Mouse (Mus musculus) lung, adult 2 months (tissue): ENCODE results near the gene Ssmem1.

ENCODE experiments used
- CTCF ChIP-seq: fragments of 200-500 bp; IDR thresholded peaks from 2 replicates; pipeline ENCODE4 v1.5.1; 2011; ENCODE audit warnings: mild to moderate bottlenecking, low read length, control low read depth; ENCODE audit not compliant: insufficient read depth
- POLR2A ChIP-seq: fragments of 200-500 bp; IDR thresholded peaks from 2 replicates; pipeline ENCODE4 v1.6.1; 2011; ENCODE audit warnings: low read depth, mild to moderate bottlenecking, control low read depth, low read length, borderline replicate concordance; ENCODE audit errors: extremely low read depth

DNA sequence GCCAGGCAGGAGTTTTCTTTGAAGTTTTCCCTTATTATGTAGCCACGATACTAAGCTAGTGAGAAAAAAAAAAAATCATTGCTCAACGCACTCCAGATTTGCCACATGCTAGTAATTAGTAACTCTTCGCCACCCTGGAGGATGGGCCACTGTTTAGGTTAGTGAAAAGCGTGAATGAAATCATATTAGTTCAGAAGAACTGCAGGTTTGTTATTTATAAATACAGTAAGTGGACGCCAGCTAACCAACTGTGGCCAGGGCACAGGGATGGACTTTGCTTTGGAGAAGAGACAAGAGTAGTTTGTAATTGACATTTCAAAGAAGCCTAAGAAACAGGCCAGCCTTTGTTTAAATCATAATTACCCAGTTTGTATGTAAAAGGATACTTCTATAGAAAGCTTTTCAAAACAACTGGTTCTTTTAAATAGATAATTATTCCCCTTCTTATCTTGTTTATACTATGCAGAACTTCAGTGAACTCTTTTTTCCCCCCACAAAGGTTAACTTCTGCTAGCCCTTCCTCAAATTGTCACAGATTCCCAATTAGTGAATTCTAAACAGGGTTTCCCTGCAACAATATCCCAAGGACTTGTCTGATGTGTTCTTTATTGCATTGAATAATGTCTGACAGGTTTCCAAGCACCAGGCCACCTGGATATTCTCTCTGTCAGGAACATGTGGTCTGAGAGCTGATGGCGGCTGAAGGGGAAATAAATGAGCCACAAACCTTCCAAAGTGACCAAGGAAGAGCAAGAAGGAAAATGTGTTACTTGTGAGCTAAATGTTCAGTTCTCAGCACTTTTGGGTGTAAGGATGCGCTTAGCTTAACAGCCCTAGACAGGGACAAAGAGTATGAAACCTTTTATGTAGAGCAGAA, 16.0 kb downstream of the Ssmem1 start:
- TF ChIP-seq CTCF (no peak), POLR2A (no peak)
